Mouse (Mus musculus) liver, embryonic 16.5 days (tissue): ENCODE measurements around the gene Apol9b. TPM values are rescaled to one million over a fixed set of nuclear protein-coding genes. Genes with fewer than 3 reads are reported as not detected.

Experiments used
- ATAC-seq: fragments of 200-750 bp; cut with Nextera tagmentation; 2 replicates; pipeline ENCODE4 v1.8.0; 2017; ENCODE audit warnings: low read depth, mild to moderate bottlenecking, moderate number of reproducible peaks, moderate library complexity
- H3K27ac ChIP-seq: fragments of 300-500 bp; sonication (generic); 2 replicates; pipeline ENCODE4 v1.5.1; 2014; ENCODE audit warnings: mild to moderate bottlenecking, low read length
- H3K27me3 ChIP-seq: fragments of 300-500 bp; sonication (generic); 2 replicates; pipeline ENCODE4 v1.6.1; 2014; ENCODE audit warnings: low read depth, low read length, mixed read lengths; ENCODE audit not compliant: control insufficient read depth, insufficient read depth
- H3K36me3 ChIP-seq: fragments of 300-500 bp; sonication (generic); 2 replicates; pipeline ENCODE4 v1.6.1; 2014; ENCODE audit warnings: mild to moderate bottlenecking; ENCODE audit not compliant: control insufficient read depth, insufficient read depth
- H3K4me1 ChIP-seq: fragments of 300-500 bp; sonication (generic); 2 replicates; pipeline ENCODE4 v1.6.1; 2014; ENCODE audit warnings: low read depth, low read length, mixed read lengths; ENCODE audit not compliant: control insufficient read depth
- H3K4me2 ChIP-seq: fragments of 300-500 bp; sonication (generic); 2 replicates; pipeline ENCODE4 v1.6.1; 2014; ENCODE audit warnings: low read depth, low read length, mixed read lengths
- H3K4me3 ChIP-seq: fragments of 300-500 bp; sonication (generic); 2 replicates; pipeline ENCODE4 v1.5.1; 2014; ENCODE audit warnings: low read depth, mild to moderate bottlenecking, low read length
- H3K9ac ChIP-seq: fragments of 300-500 bp; sonication (generic); 2 replicates; pipeline ENCODE4 v1.6.1; 2014; ENCODE audit warnings: low read depth, low read length
- H3K9me3 ChIP-seq: fragments of 300-500 bp; sonication (generic); replicated peaks from 2 replicates; pipeline ENCODE4 v1.6.1; 2016; ENCODE audit warnings: low read length; ENCODE audit not compliant: control insufficient read depth
- WGBS: fragments of 180-500 bp; shearing (Covaris S2); extraction: QIAGEN DNeasy Blood & Tissue Kit; methylation state at CpG from one replicate; pipeline ENCODE4 v1.1.7; 2014; ENCODE audit not compliant: insufficient replicate concordance; 5-methylcytosine and 5-hydroxymethylcytosine counted together
- polyA plus RNA-seq: library from polyadenylated mRNA; unstranded; fragments of >200 nt; fragmentation: Nextera tagmentation; extraction: Ambion mirVana; gene quantifications from 2 replicates; pipeline ENCODE4 v1.2.1, GENCODE M21; 2015

Apol9b gene
- polyA plus RNA-seq, 1 experiment from 2014 or later = not detected

- Histone ChIP-seq H3K4me3 (peak overlapping the region; percentile 77), H3K27ac (peak overlapping the region; percentile 74), H3K27me3 (no peaks in the 10 kb centered on the region), H3K4me2 (peak overlapping the region; percentile 57), H3K4me1 (peaks cover 33% of the 10 kb centered on the region), H3K9me3 (no peaks in the 10 kb centered on the region), H3K36me3 (peaks cover 20% of the 10 kb centered on the region), H3K9ac (peak overlapping the region; percentile 67)
- 52% methylated on average over 2 of the region's 2 CpGs for WGBS
- ATAC-seq = peak; percentile 9; the same call in 1 of the 2 replicates
These were observed 27.2 kb downstream of the Apol9b start for GRCm38 (mm10) chr15:77756081-77756480.

- Histone ChIP-seq H3K27ac (peak within 1 kb of the TSS; percentile 74), H3K9me3 (no peaks in the 10 kb centered on the region), H3K27me3 (no peaks in the 10 kb centered on the region), H3K9ac (peak within 1 kb of the TSS; percentile 67), H3K4me3 (peak within 1 kb of the TSS; percentile 77), H3K4me1 (peaks cover 31% of the 10 kb centered on the region), H3K36me3 (peaks cover 24% of the 10 kb centered on the region), H3K4me2 (peak within 1 kb of the TSS; percentile 57)
- ATAC-seq = peak; percentile 14; the same call in 1 of the 2 replicates
- WGBS = 1% methylated on average over 9 of the region's 9 CpGs
These were observed 28.0 kb downstream of the Apol9b start, which contains the start of gene Apol8 for GRCm38 (mm10) chr15:77756848-77757247. Gene Apol8 (minus strand): TSS chr15:77757003.

GRCm38 (mm10) chr15:77757586-77758226 is 28.9 kb downstream of the Apol9b start:
- Histone ChIP-seq H3K27ac (no peak overlapping the region), H3K9me3 (no peaks in the 10 kb centered on the region), H3K4me1 (peaks cover 26% of the 10 kb centered on the region), H3K4me2 (no peak overlapping the region), H3K36me3 (peaks cover 25% of the 10 kb centered on the region), H3K27me3 (no peaks in the 10 kb centered on the region), H3K9ac (no peak overlapping the region), H3K4me3 (no peak overlapping the region)
- ATAC-seq = no peak
- WGBS = 73% methylated on average over 4 of the region's 4 CpGs

GRCm38 (mm10) chr15:77760037-77760436 is 31.2 kb downstream of the Apol9b start:
- WGBS = 93% methylated on average over 16 of the region's 16 CpGs
- Histone ChIP-seq H3K9me3 (no peaks in the 10 kb centered on the region), H3K9ac (no peak overlapping the region), H3K4me2 (no peak overlapping the region), H3K36me3 (peaks cover 45% of the 10 kb centered on the region), H3K27ac (no peak overlapping the region), H3K4me1 (peaks cover 19% of the 10 kb centered on the region), H3K27me3 (no peaks in the 10 kb centered on the region), H3K4me3 (no peak overlapping the region)
- ATAC-seq = no peak

- H3K36me3 ChIP-seq = peaks cover 56% of the 10 kb centered on the region
- H3K4me1 ChIP-seq = peaks cover 11% of the 10 kb centered on the region
- H3K9me3 ChIP-seq = no peaks in the 10 kb centered on the region
- 85% methylated on average over 7 of the region's 7 CpGs for WGBS
- H3K4me3 ChIP-seq = no peak overlapping the region
- ATAC-seq = no peak
- no peak overlapping the region for H3K27ac ChIP-seq
- H3K27me3 ChIP-seq = no peaks in the 10 kb centered on the region
- H3K4me2 ChIP-seq = no peak overlapping the region
- H3K9ac ChIP-seq = no peak overlapping the region
These were observed 32.2 kb downstream of the Apol9b start for GRCm38 (mm10) chr15:77761083-77761482.

GRCm38 (mm10) chr15:77761561-77762380 is 32.9 kb downstream of the Apol9b start:
- no peak overlapping the region for H3K4me3 ChIP-seq
- peaks cover 62% of the 10 kb centered on the region for H3K36me3 ChIP-seq
- no peak overlapping the region for H3K27ac ChIP-seq
- peaks cover 4% of the 10 kb centered on the region for H3K4me1 ChIP-seq
- H3K9ac ChIP-seq = no peak overlapping the region
- no peaks in the 10 kb centered on the region for H3K27me3 ChIP-seq
- H3K4me2 ChIP-seq = no peak overlapping the region
- ATAC-seq = no peak
- no peaks in the 10 kb centered on the region for H3K9me3 ChIP-seq
- WGBS = 76% methylated on average over 22 of the region's 22 CpGs

- ATAC-seq = no peak
- H3K4me3 ChIP-seq = no peak overlapping the region
- no peak overlapping the region for H3K9ac ChIP-seq
- no peaks in the 10 kb centered on the region for H3K4me1 ChIP-seq
- H3K27me3 ChIP-seq = no peaks in the 10 kb centered on the region
- 89% methylated on average over 16 of the region's 16 CpGs for WGBS
- no peak overlapping the region for H3K4me2 ChIP-seq
- H3K9me3 ChIP-seq = no peaks in the 10 kb centered on the region
- no peak overlapping the region for H3K27ac ChIP-seq
- H3K36me3 ChIP-seq = peaks cover 75% of the 10 kb centered on the region
These were observed 34.2 kb downstream of the Apol9b start for GRCm38 (mm10) chr15:77763050-77763449.

- Histone ChIP-seq H3K4me1 (no peaks in the 10 kb centered on the region), H3K36me3 (peaks cover 82% of the 10 kb centered on the region), H3K9ac (no peak overlapping the region), H3K4me2 (no peak overlapping the region), H3K4me3 (no peak overlapping the region), H3K9me3 (no peaks in the 10 kb centered on the region), H3K27me3 (no peaks in the 10 kb centered on the region), H3K27ac (no peak overlapping the region)
- ATAC-seq = no peak
- WGBS = 90% methylated on average over 11 of the region's 11 CpGs
These were observed 34.9 kb downstream of the Apol9b start for GRCm38 (mm10) chr15:77763702-77764101.
